Mouse (Mus musculus) urinary bladder, adult 2 months (tissue): Measurements from ENCODE around the gene Chrnb2. TPM values are rescaled to one million over a fixed set of nuclear protein-coding genes. Genes with fewer than 3 reads are reported as not detected.

Source experiments
- DNase-seq: peaks from one replicate; pipeline ENCODE4 v3.0.0; 2022; ENCODE audit warnings: low spot score
- polyA plus RNA-seq: library from polyadenylated mRNA; depleted of rRNA; stranded (reverse); fragments of >200 nt; gene quantifications from 2 replicates; pipeline ENCODE4 v1.2.3, GENCODE M21; 2012; rRNA removed

The Chrnb2 gene
- polyA plus RNA-seq, 1 experiment, result 1.3 TPM

DNA sequence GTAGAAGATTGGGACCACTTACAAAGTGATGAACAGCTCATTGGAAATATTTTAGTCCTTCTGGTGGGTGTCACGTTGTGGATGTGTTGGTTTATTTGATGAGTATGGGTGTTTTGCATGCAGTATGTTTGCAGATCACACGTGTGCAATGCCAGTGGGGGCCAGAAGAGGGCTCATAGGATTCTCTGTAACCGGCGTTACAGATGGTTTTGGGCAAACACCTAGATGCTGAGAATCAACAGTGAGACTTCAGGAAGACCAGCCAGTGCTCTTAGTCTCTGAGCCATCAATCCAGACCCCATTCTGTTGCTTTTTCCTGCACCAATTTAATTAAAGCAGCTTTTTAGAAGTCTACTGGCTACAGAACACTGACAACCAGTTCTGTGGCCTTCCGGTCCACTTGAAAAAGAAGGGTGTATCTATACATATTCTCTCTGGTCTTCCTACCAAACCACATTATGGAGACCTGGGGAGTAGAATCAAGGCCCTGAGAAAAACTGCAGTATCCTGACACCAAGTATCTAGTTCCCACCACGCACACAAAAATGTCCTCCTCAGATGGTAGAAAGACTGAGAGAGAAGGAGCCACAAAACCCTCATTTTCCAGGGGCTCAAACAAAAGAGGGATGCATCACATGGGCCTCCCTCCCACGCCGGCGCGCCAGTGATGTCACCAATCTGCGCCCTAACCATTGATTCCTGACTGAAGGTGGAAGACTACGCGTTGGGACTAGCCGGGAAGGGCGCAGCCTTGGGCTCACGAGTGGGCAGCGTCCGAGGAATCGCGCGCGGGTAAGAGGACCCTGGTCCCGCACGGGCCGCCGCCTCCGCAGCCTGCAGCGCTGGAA lies 49.8 kb downstream of the Chrnb2 start, which contains the start of gene Adar:
Gene Adar, plus strand, starts transcription at position 664 of the 848 bp plus-strand sequence.
- no peak for DNase-seq

DNA sequence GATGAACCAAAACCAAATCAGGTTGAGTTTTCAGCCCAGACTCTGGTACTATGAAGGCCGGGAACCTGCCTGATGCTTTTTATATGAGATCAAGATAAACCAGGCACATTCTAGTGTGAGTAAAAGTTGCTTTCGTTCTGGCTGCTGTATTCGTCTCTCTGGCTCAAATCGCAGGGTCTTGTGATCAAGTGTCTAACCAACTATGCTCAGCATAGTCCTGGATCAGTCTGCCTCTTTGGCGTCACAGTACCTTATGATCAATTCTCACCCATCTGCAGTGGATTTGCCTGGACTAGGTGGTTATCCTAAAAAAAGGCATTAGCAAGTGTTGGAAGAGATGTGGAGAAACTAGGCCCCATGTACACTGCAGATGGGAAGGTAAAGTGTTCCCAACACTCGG lies 60.4 kb downstream of the Chrnb2 start:
- no peak for DNase-seq

GRCm38 (mm10) chr3:89703596-89703995 lies 60.8 kb downstream of the Chrnb2 start:
- no peak for DNase-seq

DNA sequence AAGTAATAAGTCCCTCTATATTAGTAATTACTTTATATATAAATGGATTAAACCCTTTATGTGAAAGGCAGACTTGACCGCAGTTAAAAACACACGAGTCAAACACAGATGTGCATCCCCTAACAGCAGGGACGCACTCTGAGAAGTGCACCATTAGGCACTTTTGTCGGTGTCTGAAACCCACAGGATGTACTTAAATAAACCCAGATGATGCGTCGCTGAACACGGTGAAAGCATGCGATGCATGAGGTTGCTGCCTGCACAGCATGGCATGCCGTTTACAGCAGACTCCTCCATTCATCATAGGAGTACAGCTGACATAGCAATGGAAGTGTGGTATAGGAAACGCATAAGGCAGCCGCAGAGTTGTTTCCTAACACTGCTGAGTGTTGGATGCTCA lies 64.0 kb downstream of the Chrnb2 start:
- DNase-seq, result no peak

- DNase-seq, result no peak
Measured at GRCm38 (mm10) chr3:89698958-89699357, 65.5 kb downstream of the Chrnb2 start.

Other genes with a start within 250 kb of the Chrnb2 start
- gene Kcnn3, start 244.5 kb downstream of the Chrnb2 start, polyA plus RNA-seq, result 10.6 and 16.4 TPM in 2 replicates
- gene Adar, start 49.6 kb downstream of the Chrnb2 start, polyA plus RNA-seq, result 27.4 and 28.8 TPM in 2 replicates
- gene Ube2q1, start 9.0 kb upstream of the Chrnb2 start, polyA plus RNA-seq, result 25.7 and 38.1 TPM in 2 replicates
- 3.4 and 5.3 TPM in 2 replicates for gene She, start 66.7 kb upstream of the Chrnb2 start, polyA plus RNA-seq
- 5.3 and 7.9 TPM in 2 replicates for gene Il6ra, start 148.6 kb upstream of the Chrnb2 start, polyA plus RNA-seq
- gene Atp8b2, start 198.9 kb upstream of the Chrnb2 start, polyA plus RNA-seq, result 32.0 and 35.8 TPM in 2 replicates
- 82.4 and 102 TPM in 2 replicates for gene Hax1, start 234.1 kb upstream of the Chrnb2 start, polyA plus RNA-seq